Mouse (Mus musculus) brain, embryonic 14.5 days (tissue): ENCODE data around the gene Kcnk5.

ENCODE experiments used
- CTCF ChIP-seq: fragments of 200-500 bp; IDR thresholded peaks from 2 replicates; pipeline ENCODE4 v1.5.1; 2012; ENCODE audit warnings: inconsistent platforms, mild to moderate bottlenecking, moderate library complexity, borderline replicate concordance; ENCODE audit not compliant: insufficient read depth, insufficient read length; ENCODE audit errors: extremely low read depth
- POLR2A ChIP-seq: fragments of 200-500 bp; IDR thresholded peaks from 2 replicates; pipeline ENCODE4 v1.6.1; 2012; ENCODE audit warnings: mild to moderate bottlenecking, inconsistent platforms, borderline replicate concordance; ENCODE audit not compliant: poor library complexity, insufficient read depth, insufficient read length, severe bottlenecking; ENCODE audit errors: extremely low read depth

GRCm38 (mm10) chr14:20094942-20095341 is 86.7 kb downstream of the Kcnk5 start:
- TF ChIP-seq CTCF: no peak
- TF ChIP-seq POLR2A: no peak
